Mouse (Mus musculus) thymus, adult 2 months (tissue): ENCODE data around the gene Stk32b. TPM values are rescaled to one million over a fixed set of nuclear protein-coding genes. Genes with fewer than 3 reads are reported as not detected.

Experiments
- DNase-seq: peaks from one replicate; pipeline ENCODE4 v3.0.0; 2021
- H3K27ac ChIP-seq: fragments of 200-500 bp; 2 replicates; pipeline ENCODE4 v1.5.1; 2012; ENCODE audit warnings: low read length, control low read depth; ENCODE audit not compliant: control insufficient read depth, insufficient read depth
- H3K27me3 ChIP-seq: fragments of 200-500 bp; 2 replicates; pipeline ENCODE4 v1.6.1; 2012; ENCODE audit warnings: mild to moderate bottlenecking, low read length, moderate library complexity, mixed read lengths; ENCODE audit not compliant: control insufficient read depth, insufficient read depth
- H3K36me3 ChIP-seq: fragments of 200-500 bp; 2 replicates; pipeline ENCODE4 v1.6.1; 2012; ENCODE audit warnings: mild to moderate bottlenecking, low read length, moderate library complexity; ENCODE audit not compliant: control insufficient read depth, insufficient read depth
- H3K4me1 ChIP-seq: fragments of 200-500 bp; replicated peaks from 2 replicates; pipeline ENCODE4 v1.6.1; 2012; ENCODE audit warnings: low read length; ENCODE audit not compliant: control insufficient read depth, insufficient read depth
- H3K4me3 ChIP-seq: fragments of 200-500 bp; 2 replicates; pipeline ENCODE4 v1.5.1; 2012; ENCODE audit warnings: mild to moderate bottlenecking, low read length, control low read depth, moderate library complexity; ENCODE audit not compliant: control insufficient read depth, insufficient read depth
- CTCF ChIP-seq: fragments of 200-500 bp; IDR thresholded peaks from 2 replicates; pipeline ENCODE4 v1.5.1; 2012; ENCODE audit warnings: mild to moderate bottlenecking, control low read depth, low read length, moderate library complexity, borderline replicate concordance; ENCODE audit not compliant: control insufficient read depth, poor library complexity, insufficient read depth; ENCODE audit errors: extremely low read depth
- POLR2A ChIP-seq: fragments of 200-500 bp; IDR thresholded peaks from 2 replicates; pipeline ENCODE4 v1.6.1; 2012; ENCODE audit warnings: mild to moderate bottlenecking, low read length, control low read depth, moderate library complexity; ENCODE audit not compliant: control insufficient read depth, poor library complexity, insufficient read depth; ENCODE audit errors: extremely low read depth
- WGBS: fragments of 180-500 bp; shearing (Covaris S2); methylation state at CpG from one replicate; pipeline ENCODE4 v1.1.7; 2018; 5-methylcytosine and 5-hydroxymethylcytosine counted together
- polyA plus RNA-seq: library from polyadenylated mRNA; depleted of rRNA; stranded (reverse); fragments of >200 nt; gene quantifications from 2 replicates; pipeline ENCODE4 v1.2.3, GENCODE M21; 2012; rRNA removed

Gene Stk32b
- 0.19 and 0.28 TPM in 2 replicates for polyA plus RNA-seq

DNA sequence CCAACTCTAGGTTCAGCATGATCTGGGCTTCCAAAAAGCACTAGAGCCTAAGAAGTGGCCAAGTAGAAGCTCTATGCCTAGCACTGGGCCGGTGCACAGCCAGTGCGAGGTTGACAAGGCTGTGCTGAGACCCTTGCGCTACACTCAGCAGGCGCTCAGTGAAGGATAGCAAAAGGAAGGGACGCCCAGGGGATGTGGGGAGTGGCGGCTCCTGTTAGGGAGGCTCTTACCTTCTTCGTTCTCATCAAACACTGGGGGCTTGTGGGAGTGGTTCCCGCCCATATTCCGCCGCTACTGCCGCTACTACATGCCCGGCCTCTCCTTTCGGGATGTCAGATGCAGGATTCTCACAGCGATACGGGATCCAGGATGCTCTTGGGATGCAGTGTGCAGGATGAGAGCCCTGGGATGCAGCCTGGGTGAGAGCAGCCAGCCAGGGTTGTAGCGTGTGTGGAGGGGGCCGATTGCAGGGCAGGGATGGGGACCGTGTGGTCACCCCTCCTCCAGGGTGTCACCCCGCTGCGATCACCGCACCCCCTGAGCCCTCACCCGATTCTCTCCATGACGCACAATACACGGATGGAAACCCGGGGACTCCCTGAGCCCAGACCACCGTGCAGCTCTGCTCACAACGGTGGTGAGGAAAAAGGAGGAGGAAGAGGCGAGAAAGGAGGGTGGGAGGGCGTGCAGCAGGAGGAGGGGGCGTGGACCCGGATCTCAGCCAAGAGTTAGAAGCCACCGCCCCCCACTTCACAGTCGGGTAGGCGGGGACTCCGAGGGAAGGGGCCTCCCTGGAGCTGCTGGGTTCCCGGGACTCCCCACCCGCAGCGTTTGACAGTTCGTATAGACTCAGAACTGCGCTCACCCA lies at the start of gene Stk32b:
Stk32b (minus strand) TSS at position 667 of the 868 bp plus-strand sequence.
- 6% methylated on average over 40 of the region's 40 CpGs for WGBS
- no peaks in the 10 kb centered on the region for H3K27me3 ChIP-seq
- TF ChIP-seq POLR2A (no peak), CTCF (no peak)
- H3K4me1 ChIP-seq = no peaks in the 10 kb centered on the region
- H3K4me3 ChIP-seq = no peak within 1 kb of the TSS
- DNase-seq = no peak
- no peaks in the 10 kb centered on the region for H3K36me3 ChIP-seq
- no peak within 1 kb of the TSS for H3K27ac ChIP-seq

DNA sequence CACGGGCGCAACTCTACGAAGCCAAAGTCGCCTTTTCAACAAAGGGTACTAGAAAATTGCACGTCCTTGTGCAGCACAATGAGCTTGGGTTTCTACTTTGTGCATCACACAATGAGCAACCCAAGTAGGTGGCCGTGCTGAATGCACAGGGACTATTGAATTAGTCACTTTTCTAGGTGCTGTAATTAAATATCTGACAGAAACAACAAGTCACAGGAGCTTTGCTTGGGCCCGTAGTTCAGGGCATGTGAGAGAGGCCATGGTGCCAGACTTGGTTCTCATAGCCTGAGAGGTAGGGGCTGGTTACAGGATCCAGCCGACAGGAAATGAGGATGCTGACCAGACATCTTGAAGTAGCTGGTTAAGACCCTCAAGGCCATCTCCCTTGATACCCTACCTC lies 48.9 kb upstream of the Stk32b start:
- 89% methylated on average over 8 of the region's 8 CpGs for WGBS
- Histone ChIP-seq H3K4me1 (no peaks in the 10 kb centered on the region), H3K4me3 (no peak overlapping the region), H3K27me3 (no peaks in the 10 kb centered on the region), H3K36me3 (no peaks in the 10 kb centered on the region), H3K27ac (no peak overlapping the region)
- DNase-seq = no peak
- TF ChIP-seq CTCF = no peak
- no peak for TF ChIP-seq POLR2A

DNA sequence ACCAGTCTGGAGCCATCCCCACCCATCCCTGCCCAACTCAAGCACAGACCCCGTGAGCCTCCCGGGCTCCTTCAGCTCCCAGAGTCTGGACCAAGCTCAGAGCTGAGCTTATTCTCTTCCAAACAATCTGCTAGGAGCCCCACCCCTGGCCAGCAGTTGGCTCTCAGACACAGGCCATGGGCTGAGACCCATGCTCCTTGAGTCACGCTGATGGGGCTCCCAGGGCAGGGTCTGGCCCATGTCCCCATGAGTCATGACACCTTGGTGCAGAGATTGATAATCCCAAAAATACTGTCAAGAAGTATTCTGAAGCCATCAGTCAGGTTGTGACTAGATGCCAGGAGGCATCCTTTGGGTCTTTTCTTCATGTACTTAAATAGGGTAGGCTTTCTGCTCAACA lies 45.1 kb upstream of the Stk32b start:
- TF ChIP-seq CTCF (no peak), POLR2A (no peak)

DNA sequence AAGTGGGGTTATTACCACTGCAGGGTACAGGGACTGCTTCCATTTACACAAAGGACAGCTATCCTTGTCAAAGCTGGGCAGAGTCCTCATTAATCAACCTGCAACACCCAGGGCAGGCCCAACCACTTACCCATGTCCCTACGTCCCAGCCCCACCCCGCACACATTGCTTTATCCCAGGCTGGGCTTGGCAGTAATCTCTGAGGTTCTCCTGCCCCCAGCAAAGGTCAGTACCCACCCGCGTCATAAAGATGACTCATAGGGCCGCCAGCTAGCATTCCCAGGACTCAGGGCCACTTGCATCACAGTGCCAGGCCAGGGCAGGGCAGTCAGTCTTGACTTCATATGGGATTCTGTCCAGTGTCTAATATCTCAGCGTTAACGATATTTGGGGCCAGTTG lies 36.4 kb upstream of the Stk32b start:
- DNase-seq = no peak
- Histone ChIP-seq H3K4me1 (no peaks in the 10 kb centered on the region), H3K27ac (no peak overlapping the region), H3K27me3 (no peaks in the 10 kb centered on the region), H3K4me3 (no peak overlapping the region), H3K36me3 (no peaks in the 10 kb centered on the region)
- TF ChIP-seq CTCF (no peak), POLR2A (no peak)
- 80% methylated on average over 7 of the region's 7 CpGs for WGBS

More for the DNA sequence above, 45.1 kb upstream of the Stk32b start:
- H3K36me3 ChIP-seq = no peaks in the 10 kb centered on the region
- no peak overlapping the region for H3K27ac ChIP-seq
- H3K4me1 ChIP-seq = no peaks in the 10 kb centered on the region
- WGBS = 95% methylated on average over 3 of the region's 3 CpGs
- H3K27me3 ChIP-seq = no peaks in the 10 kb centered on the region
- H3K4me3 ChIP-seq = no peak overlapping the region
- DNase-seq = no peak

DNA sequence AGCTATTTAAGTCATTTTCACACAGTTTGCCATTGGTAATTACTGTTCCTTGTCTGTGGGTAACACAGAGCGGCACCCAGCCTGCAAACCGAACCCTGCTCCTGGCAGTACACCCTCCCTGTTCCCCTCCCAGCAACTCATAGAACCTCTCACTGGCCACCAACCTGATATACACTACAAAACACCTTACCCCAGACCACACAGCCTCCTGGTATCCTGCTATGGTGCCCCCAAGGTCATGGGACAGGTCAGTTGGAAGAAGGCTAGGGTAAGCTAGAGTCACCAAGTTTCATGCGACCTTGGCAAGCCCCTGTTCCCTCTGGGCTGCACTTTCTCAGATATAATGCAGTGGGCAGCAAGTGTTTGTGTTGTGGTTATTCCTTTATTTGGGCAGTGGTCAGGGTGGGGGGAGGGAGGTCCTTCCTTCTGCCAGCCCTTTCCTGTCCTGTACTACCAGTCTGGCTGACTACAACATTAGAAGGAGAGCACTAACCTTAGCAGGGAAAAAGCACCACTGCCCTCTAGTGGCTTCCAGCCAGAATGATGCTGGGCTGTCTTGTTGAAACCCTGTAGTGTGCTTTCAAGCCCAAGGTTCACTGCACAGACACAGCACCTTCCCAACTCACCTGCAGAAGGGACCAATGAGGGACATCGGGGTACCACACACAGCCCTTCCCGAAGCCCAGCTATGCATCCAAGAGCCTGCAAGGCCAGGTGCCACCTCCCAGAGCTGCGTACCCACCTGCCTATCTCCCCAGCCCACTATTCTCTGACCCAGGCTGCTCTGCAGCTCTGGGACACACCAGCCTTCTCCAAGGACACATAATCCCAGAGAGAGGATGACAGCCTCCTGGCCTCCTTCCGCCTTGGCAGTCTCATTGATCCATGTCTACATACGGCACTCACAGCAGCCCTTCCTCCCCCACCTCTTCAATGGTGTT lies 35.3 kb upstream of the Stk32b start:
- WGBS = 75% methylated on average over 8 of the region's 8 CpGs
- no peak overlapping the region for H3K4me3 ChIP-seq
- no peaks in the 10 kb centered on the region for H3K27me3 ChIP-seq
- no peaks in the 10 kb centered on the region for H3K36me3 ChIP-seq
- TF ChIP-seq CTCF = no peak
- TF ChIP-seq POLR2A = no peak
- DNase-seq = peak; percentile 8
- H3K4me1 ChIP-seq = no peaks in the 10 kb centered on the region
- H3K27ac ChIP-seq = no peak overlapping the region
